Mouse (Mus musculus): ENCODE data around the gene Igsf3. TPM values are rescaled to one million over a fixed set of nuclear protein-coding genes. Genes with fewer than 3 reads are reported as not detected.

Gene Igsf3
- polyA plus RNA-seq (2015; fragmentation: Nextera tagmentation; extraction: Ambion mirVana), result 39.7 and 42.2 TPM in 2 replicates

DNA sequence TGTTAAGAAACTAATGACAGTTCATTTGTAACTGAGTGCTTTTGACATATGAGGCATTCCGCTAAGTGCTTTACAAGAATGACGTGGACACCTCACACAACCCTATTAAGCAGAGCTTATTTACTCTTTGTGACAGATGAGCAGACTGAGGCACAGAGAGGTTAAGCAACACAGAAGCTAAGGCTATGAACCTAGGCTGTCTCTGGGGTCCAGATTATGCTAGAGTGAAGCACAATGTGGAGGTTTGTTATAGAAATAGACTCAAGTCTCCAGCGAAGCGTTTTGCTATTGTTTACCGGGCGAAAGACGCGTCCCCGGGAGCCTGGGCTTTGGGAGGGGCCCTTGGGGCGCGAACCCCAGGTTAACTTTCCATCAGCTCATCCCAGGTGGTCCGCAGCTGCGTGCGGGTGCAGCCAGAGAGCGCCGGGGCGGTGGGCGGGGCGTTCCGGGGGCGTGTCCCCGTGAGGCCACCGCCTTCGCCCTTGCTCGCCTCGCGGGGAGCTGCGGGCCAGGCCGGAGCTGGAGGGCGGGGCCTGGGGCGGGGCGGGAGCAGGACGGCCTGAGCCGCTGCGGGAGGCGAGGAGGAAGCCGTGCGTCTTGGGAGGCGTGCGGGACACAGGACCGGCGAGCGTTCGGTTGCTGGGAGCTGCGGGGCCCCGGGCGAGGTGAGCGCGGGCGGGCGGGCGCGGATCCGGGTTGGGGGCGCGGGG, at the start of gene Igsf3:
TSS of gene Igsf3 (plus strand) at position 546 of the 710 bp plus-strand sequence.
- peaks cover 48% of the 10 kb centered on the region for H3K4me1 ChIP-seq
- peak within 1 kb of the TSS; percentile 89 for H3K4me2 ChIP-seq
- WGBS, result 5% methylated on average over 33 of the region's 56 CpGs
- peak; percentile 82 for ATAC-seq
- H3K9me3 ChIP-seq (replicated peaks), result no peaks in the 10 kb centered on the region
- H3K27ac ChIP-seq, result peak within 1 kb of the TSS; percentile 74
- peak within 1 kb of the TSS; percentile 88 for H3K9ac ChIP-seq
- H3K4me3 ChIP-seq, result peak within 1 kb of the TSS; percentile 80
- H3K27me3 ChIP-seq, result peaks cover 14% of the 10 kb centered on the region; the same call in 1 of the 2 replicates
- no peaks in the 10 kb centered on the region for H3K36me3 ChIP-seq (ENCODE audit: poor library complexity, severe bottlenecking)

DNA sequence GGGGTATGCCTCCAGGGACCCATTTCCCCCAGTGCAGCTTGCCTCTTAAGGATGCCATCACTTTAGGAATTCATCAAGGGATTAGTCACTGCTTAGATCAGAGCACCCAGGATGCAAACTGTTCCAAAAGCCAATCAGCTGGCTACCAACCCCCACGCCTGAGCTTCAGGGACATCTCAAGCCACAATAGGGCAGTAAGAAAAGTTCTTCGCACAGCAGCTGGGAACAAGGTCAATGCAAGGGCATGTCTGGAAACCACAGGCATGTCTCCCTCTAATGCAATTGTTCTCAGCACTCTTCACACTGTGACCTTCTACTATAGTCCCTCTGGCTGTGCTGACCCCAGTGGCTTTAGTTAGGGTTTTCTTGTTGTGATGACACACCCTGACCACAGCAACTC, 49.6 kb upstream of the Igsf3 start:
- Histone ChIP-seq H3K4me2 (no peak overlapping the region), H3K27me3 (no peaks in the 10 kb centered on the region), H3K4me1 (no peaks in the 10 kb centered on the region), H3K27ac (no peak overlapping the region), H3K36me3 (ENCODE audit: poor library complexity, severe bottlenecking) (no peaks in the 10 kb centered on the region), H3K9me3 (replicated peaks) (no peaks in the 10 kb centered on the region), H3K4me3 (no peak overlapping the region), H3K9ac (no peak overlapping the region)
- ATAC-seq, result no peak
- 83% methylated on average over 2 of the region's 2 CpGs for WGBS

DNA sequence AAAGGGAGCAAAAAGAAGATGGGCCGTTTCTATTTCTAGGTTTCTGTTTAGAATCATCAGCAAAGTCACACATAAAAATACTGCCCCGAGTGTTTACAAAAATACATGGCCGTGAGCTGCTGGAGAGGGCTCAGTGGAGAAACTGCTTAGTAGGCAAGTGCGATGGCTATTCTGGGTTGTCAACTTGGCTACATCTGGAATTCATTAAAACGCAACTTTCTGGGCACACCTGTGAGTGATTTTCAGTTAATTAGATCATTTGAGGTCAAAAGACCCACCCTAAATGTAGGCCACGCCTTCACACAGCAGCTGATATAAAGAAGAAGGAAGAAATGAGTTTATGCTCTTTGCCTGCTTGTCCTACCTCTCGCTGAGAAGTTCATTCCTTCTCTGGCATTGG, 48.3 kb upstream of the Igsf3 start:
- no peaks in the 10 kb centered on the region for H3K4me1 ChIP-seq
- no peak for ATAC-seq
- H3K9me3 ChIP-seq (replicated peaks), result no peaks in the 10 kb centered on the region
- no peak overlapping the region for H3K9ac ChIP-seq
- 88% methylated on average over 7 of the region's 7 CpGs for WGBS
- H3K27me3 ChIP-seq, result no peaks in the 10 kb centered on the region
- H3K4me2 ChIP-seq, result no peak overlapping the region
- no peak overlapping the region for H3K4me3 ChIP-seq
- no peaks in the 10 kb centered on the region for H3K36me3 ChIP-seq (ENCODE audit: poor library complexity, severe bottlenecking)
- H3K27ac ChIP-seq, result no peak overlapping the region

DNA sequence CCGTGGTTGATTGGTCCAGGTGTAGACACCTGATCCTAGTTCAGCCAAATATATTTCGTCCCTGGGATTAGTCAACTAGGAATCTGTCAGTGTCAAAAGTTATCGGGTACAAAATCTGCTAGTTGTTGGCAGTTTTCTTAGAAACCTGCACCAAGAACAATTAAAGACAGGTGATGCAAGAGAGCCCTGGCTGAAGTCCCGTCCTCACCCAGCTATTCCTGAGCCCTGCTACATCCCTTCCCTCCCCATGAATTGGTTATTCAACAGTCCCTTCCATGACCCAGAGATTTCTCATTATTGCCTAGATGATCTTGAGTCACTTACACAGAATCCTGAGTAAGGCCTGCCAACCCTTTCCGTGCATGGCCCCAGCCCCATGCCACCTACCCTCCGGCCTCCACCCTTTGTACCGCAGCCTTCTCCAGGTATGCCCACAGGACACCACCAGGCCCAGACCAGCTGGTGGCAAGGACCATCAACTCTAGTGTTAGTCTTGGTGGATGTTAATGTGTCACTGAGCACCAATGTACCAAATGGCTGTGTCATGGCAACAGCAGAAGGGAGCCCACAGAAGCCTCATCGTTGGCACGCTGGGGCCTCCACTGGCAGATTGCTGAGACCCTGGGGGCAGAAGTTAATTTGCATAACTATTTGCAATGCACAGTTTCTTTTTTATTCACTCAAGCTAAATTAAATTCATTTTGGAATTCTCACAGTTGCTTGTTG, 33.5 kb upstream of the Igsf3 start:
- peak; percentile 73 for ATAC-seq
- Histone ChIP-seq H3K4me1 (peaks cover 16% of the 10 kb centered on the region), H3K4me3 (no peak overlapping the region), H3K9ac (no peak overlapping the region), H3K9me3 (replicated peaks) (no peaks in the 10 kb centered on the region), H3K36me3 (ENCODE audit: poor library complexity, severe bottlenecking) (no peaks in the 10 kb centered on the region), H3K27me3 (no peaks in the 10 kb centered on the region), H3K4me2 (no peak overlapping the region), H3K27ac (peak overlapping the region; percentile 55; the same call in 1 of the 2 replicates)
- 79% methylated on average over 9 of the region's 9 CpGs for WGBS

DNA sequence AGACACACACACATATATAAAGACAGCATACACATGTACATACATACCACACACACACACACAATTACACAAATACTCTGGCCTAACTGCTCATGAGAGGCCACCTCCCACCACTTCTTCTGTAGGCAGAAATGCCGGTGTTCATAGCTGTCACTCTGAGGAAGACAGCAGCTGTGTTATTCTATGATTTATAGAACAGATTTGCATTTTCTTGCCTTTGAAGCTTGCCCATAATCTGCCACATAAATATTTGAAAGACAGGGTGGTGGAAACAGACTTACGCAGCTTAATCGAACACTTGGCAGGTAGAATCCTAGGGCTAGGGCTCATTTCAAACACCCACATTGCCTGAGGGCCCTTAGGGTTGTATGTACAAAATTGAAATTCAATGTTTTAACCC, 32.6 kb upstream of the Igsf3 start:
- 77% methylated on average over 3 of the region's 3 CpGs for whole genome bisulfite sequencing
- Histone ChIP-seq H3K27me3 (no peaks in the 10 kb centered on the region), H3K4me3 (no peak overlapping the region), H3K36me3 (ENCODE audit: poor library complexity, severe bottlenecking) (no peaks in the 10 kb centered on the region), H3K9ac (no peak overlapping the region), H3K27ac (peak overlapping the region; percentile 55), H3K9me3 (replicated peaks) (no peaks in the 10 kb centered on the region), H3K4me1 (peaks cover 21% of the 10 kb centered on the region), H3K4me2 (no peak overlapping the region)
- peak; percentile 52 for ATAC-seq

DNA sequence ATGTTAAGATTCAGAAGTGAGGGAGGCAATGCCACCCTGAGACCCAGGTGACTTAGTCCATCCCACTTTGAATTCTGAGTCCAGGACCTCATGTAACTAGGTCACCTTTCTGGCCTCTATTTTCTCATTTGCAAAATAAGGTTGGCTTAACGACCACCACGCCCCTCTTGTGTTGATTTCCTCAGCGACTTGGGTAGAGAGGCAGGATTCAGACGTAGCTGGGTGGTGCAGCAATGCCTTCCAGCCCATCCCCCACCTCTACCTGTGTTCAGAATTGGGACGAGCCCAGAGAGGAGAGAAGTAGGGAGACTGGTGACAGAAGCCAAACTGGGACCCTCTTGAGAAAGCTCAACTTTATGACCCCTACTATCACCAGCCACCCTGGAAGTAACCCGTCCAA, 31.6 kb upstream of the Igsf3 start:
- Histone ChIP-seq H3K36me3 (ENCODE audit: poor library complexity, severe bottlenecking) (no peaks in the 10 kb centered on the region), H3K9me3 (replicated peaks) (no peaks in the 10 kb centered on the region), H3K27ac (no peak overlapping the region), H3K27me3 (no peaks in the 10 kb centered on the region), H3K9ac (no peak overlapping the region), H3K4me1 (peaks cover 31% of the 10 kb centered on the region), H3K4me3 (no peak overlapping the region), H3K4me2 (no peak overlapping the region)
- no peak for ATAC-seq
- WGBS, result 78% methylated on average over 6 of the region's 6 CpGs

DNA sequence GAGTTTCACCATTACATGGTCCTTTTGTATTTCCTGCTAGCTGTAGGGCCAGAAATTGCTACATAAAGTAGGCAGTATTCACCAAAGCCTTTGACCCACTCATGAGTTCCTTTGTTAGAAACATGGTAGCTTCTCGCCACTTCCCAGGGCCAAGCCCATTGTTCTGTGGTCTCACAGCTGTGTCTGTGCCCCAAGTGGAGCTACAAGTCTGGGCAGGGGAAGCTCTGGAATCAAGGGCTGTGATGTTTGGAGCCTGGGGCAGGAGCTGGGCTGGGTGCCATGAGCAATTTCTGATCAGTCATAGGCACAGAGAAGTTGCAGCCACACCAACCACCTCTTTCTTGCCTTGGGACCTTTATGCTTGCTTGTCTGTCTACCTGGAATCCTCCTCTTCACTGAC, 30.1 kb upstream of the Igsf3 start:
- Histone ChIP-seq H3K4me3 (no peak overlapping the region), H3K9me3 (replicated peaks) (no peaks in the 10 kb centered on the region), H3K4me1 (peaks cover 37% of the 10 kb centered on the region), H3K27me3 (no peaks in the 10 kb centered on the region), H3K9ac (no peak overlapping the region), H3K36me3 (ENCODE audit: poor library complexity, severe bottlenecking) (no peaks in the 10 kb centered on the region), H3K4me2 (no peak overlapping the region), H3K27ac (no peak overlapping the region)
- ATAC-seq, result no peak
- 74% methylated on average over 1 of the region's 1 CpGs for WGBS

DNA sequence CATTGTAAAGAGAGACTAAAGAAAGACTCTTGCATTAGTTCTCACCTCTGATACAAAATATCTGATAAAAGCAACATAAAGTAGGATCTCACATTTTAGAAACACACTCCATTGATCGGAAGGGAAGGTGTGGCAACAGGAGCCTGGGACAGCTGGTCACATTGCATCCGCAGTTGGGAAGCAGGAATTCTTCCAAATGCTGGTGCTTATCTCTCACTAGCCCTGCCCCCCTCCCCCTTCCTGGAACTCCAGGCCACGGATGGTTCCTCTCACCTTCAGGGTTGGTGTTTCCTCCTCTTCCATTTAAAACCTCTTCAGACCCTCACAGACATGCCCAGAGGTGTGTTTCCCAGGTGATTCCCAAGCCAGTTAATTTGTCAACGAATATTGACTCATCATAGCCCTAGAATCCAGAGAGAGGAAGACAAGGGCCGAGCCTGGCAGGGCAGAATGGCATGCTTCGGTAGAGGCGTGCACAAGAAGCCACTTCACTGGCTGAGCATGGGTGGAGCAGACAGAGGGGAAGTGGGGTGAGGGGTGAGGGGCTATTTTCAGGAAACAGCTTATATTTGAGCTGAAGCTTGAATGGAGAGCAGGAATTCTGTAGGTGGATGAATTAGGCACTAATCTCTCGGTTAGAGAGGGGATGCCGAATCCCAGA, 28.3 kb upstream of the Igsf3 start:
- ATAC-seq, result no peak
- Histone ChIP-seq H3K9me3 (replicated peaks) (0 out of 2 replicates have a peak, but pooled peaks cover 5% of the 10 kb centered on the region), H3K36me3 (ENCODE audit: poor library complexity, severe bottlenecking) (no peaks in the 10 kb centered on the region), H3K4me1 (peaks cover 32% of the 10 kb centered on the region), H3K4me3 (no peak overlapping the region), H3K27ac (no peak overlapping the region), H3K9ac (no peak overlapping the region), H3K27me3 (no peaks in the 10 kb centered on the region), H3K4me2 (no peak overlapping the region)
- 68% methylated on average over 9 of the region's 9 CpGs for WGBS

DNA sequence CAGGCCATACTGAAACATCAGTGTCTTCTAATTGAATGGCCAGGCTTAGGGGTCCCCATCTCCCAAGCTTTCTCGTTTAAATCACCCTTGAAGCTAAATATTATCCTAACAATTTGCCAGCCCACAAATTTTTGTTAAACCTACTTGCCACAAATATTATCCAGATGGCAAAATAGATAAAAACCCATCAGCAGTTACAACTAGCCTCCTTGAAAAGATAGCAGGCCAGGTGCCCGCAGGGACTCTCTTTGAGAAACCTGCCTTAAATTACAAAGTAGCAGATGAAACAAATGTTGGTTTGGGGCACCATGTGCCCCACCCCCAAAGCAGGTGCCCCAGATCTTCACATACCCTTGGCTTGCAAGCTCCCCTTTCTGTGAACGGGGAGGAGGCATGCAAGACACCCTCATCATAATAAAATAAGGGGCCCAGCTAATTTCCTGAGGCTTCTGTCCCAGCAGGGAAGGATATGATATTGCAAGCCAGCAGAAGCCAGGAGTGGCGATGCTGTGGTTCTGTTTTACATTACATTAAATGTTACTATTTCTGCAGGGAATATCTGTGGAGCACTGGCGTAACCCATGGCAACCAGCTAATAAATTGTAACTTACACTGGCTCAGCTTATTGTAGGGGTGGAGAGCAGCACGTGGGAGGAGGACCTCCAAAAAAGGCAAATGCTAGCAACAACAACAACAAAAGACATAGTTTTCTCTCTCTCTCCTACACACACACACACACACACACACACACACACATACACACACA, 27.2 kb upstream of the Igsf3 start:
- 46% methylated on average over 6 of the region's 6 CpGs for WGBS
- H3K4me2 ChIP-seq, result no peak overlapping the region
- H3K4me1 ChIP-seq, result peaks cover 22% of the 10 kb centered on the region
- H3K36me3 ChIP-seq (ENCODE audit: poor library complexity, severe bottlenecking), result no peaks in the 10 kb centered on the region
- H3K27ac ChIP-seq, result no peak overlapping the region
- 0 out of 2 replicates have a peak, but pooled peaks cover 6% of the 10 kb centered on the region for H3K9me3 ChIP-seq (replicated peaks)
- no peaks in the 10 kb centered on the region for H3K27me3 ChIP-seq
- no peak overlapping the region for H3K9ac ChIP-seq
- peak; percentile 74 for ATAC-seq
- H3K4me3 ChIP-seq, result no peak overlapping the region

DNA sequence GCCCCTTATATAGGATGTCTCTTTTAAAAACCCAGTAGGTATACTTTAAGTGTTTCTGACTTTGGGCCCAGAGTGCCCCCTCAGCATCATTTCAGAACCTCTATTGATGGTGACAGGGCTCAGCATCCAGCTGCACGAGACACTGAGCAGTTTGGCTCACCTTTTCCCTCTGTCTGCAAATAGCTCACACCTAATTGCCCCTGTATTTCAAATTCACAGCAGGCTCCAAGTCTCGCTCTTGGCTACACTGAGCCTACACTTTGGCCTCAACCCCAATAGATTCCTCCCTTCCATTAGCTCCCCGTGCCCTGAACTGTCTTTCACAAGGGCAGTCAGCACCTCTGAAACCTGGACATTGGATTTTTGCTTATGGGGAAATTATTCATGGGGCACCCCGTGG, 26.5 kb upstream of the Igsf3 start:
- 0 out of 2 replicates have a peak, but pooled peaks cover 6% of the 10 kb centered on the region for H3K9me3 ChIP-seq (replicated peaks)
- H3K4me3 ChIP-seq, result no peak overlapping the region
- H3K4me2 ChIP-seq, result no peak overlapping the region
- no peak for ATAC-seq
- H3K27me3 ChIP-seq, result no peaks in the 10 kb centered on the region
- 46% methylated on average over 4 of the region's 4 CpGs for WGBS
- H3K9ac ChIP-seq, result no peak overlapping the region
- H3K4me1 ChIP-seq, result peaks cover 21% of the 10 kb centered on the region
- H3K27ac ChIP-seq, result no peak overlapping the region
- no peaks in the 10 kb centered on the region for H3K36me3 ChIP-seq (ENCODE audit: poor library complexity, severe bottlenecking)

DNA sequence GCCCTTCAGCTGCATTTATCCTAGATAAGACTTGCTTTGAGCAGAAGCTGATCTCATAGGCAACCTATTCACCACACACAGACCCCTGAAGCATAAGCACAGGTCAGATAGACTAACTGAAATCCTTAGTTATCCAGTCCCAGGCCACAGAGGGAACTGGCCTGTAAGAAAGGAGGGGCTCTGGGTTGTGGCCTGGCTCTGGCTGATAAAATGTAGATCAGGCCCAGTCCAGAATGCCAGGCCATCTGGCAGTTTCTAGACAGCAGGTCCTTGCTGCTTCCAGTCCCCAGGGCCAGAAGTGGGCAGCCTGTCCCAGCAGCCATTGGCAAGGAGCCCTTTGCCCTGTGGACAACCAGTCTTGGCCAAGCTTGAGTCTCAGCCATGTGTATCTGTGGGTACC, 22.4 kb upstream of the Igsf3 start:
- H3K4me1 ChIP-seq, result peaks cover 14% of the 10 kb centered on the region
- H3K36me3 ChIP-seq (ENCODE audit: poor library complexity, severe bottlenecking), result no peaks in the 10 kb centered on the region
- no peaks in the 10 kb centered on the region for H3K27me3 ChIP-seq
- H3K4me2 ChIP-seq, result no peak overlapping the region
- H3K27ac ChIP-seq, result no peak overlapping the region
- 0 out of 2 replicates have a peak, but pooled peaks cover 6% of the 10 kb centered on the region for H3K9me3 ChIP-seq (replicated peaks)
- no peak overlapping the region for H3K9ac ChIP-seq
- no peak for ATAC-seq
- no peak overlapping the region for H3K4me3 ChIP-seq
